Mouse (Mus musculus): ENCODE data around the gene Ankrd12.

DNA sequence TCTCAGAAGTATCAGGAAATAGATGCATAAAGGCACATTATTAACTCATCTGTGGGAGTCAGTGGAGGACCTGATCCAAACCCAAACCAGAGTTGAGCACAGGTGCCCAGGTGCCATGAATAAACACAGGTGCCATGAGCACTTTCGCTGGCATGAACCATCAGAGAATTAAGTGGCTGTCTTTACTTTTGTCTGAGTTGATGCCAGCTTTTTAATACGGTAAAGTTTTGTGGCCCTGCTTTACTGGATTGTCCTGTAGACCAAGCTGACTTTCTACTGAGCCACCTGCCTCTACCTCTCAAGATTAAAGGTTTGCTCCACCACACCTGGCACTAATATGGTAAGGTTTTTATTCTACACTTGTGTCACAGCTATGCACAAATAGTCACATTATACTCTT is 15.2 kb upstream of the Ankrd12 start:
- TF ChIP-seq EP300 (IDR thresholded peaks at IDR 0.05; ENCODE audit: insufficient read depth, low read depth, low read length) (no peak), POLR2A (IDR thresholded peaks at IDR 0.05; ENCODE audit: insufficient read depth, low read depth, low read length) (no peak)

All from heart, adult 2 months (tissue).